Mouse (Mus musculus) midbrain, embryonic 12.5 days (tissue): ENCODE data around the gene Slc8a2. TPM values are rescaled to one million over a fixed set of nuclear protein-coding genes. Genes with fewer than 3 reads are reported as not detected.

ENCODE experiments used
- ATAC-seq: fragments of 200-750 bp; cut with Nextera tagmentation; 2 replicates; pipeline ENCODE4 v1.8.0; 2017; ENCODE audit warnings: low read depth, moderate TSS enrichment, moderate library complexity; ENCODE audit not compliant: low FRiP score
- H3K27ac ChIP-seq: fragments of 300-500 bp; sonication (generic); replicated peaks from 2 replicates; pipeline ENCODE4 v1.5.1; 2016; ENCODE audit warnings: mild to moderate bottlenecking
- H3K27me3 ChIP-seq: fragments of 300-500 bp; sonication (generic); 2 replicates; pipeline ENCODE4 v1.6.1; 2016; ENCODE audit warnings: mild to moderate bottlenecking
- H3K36me3 ChIP-seq: fragments of 300-500 bp; sonication (generic); 2 replicates; pipeline ENCODE4 v1.6.1; 2016
- H3K4me1 ChIP-seq: fragments of 300-500 bp; sonication (generic); 2 replicates; pipeline ENCODE4 v1.6.1; 2016
- H3K4me2 ChIP-seq: fragments of 300-500 bp; sonication (generic); replicated peaks from 2 replicates; pipeline ENCODE4 v1.6.1; 2016; ENCODE audit warnings: mild to moderate bottlenecking, moderate library complexity
- H3K4me3 ChIP-seq: fragments of 300-500 bp; sonication (generic); 2 replicates; pipeline ENCODE4 v1.5.1; 2016; ENCODE audit warnings: mild to moderate bottlenecking
- H3K9ac ChIP-seq: fragments of 300-500 bp; sonication (generic); replicated peaks from 2 replicates; pipeline ENCODE4 v1.6.1; 2016; ENCODE audit warnings: mild to moderate bottlenecking, moderate library complexity
- H3K9me3 ChIP-seq: fragments of 300-500 bp; sonication (generic); 2 replicates; pipeline ENCODE4 v1.6.1; 2016; ENCODE audit warnings: mild to moderate bottlenecking
- WGBS: fragments of 180-500 bp; shearing (Covaris S2); methylation state at CpG from one replicate; pipeline ENCODE4 v1.1.7; 2016; 5-methylcytosine and 5-hydroxymethylcytosine counted together
- polyA plus RNA-seq: library from polyadenylated mRNA; unstranded; fragments of >200 nt; fragmentation: Nextera tagmentation; extraction: Ambion mirVana; gene quantifications from 2 replicates; pipeline ENCODE4 v1.2.1, GENCODE M21; 2016

The Slc8a2 gene
- polyA plus RNA-seq, 1 experiment from 2014 or later = 0.55 TPM

- Histone ChIP-seq H3K36me3 (0 out of 2 replicates have a peak, but pooled peaks cover 4% of the 10 kb centered on the region), H3K4me3 (no peak overlapping the region), H3K4me2 (no peak overlapping the region), H3K27me3 (0 out of 2 replicates have a peak, but pooled peaks cover 3% of the 10 kb centered on the region), H3K27ac (no peak overlapping the region), H3K9me3 (no peaks in the 10 kb centered on the region), H3K9ac (no peak overlapping the region), H3K4me1 (peaks cover 16% of the 10 kb centered on the region; the same call in 1 of the 2 replicates)
- ATAC-seq = no peak
- WGBS = 73% methylated on average over 9 of the region's 9 CpGs
Observed at GRCm38 (mm10) chr7:16150191-16151145, 20.8 kb downstream of the Slc8a2 start.

- Histone ChIP-seq H3K27ac (0 out of 2 replicates have a peak overlapping the region, but pooled peaks have one; percentile 10), H3K27me3 (peaks cover 16% of the 10 kb centered on the region), H3K4me1 (0 out of 2 replicates have a peak, but pooled peaks cover 7% of the 10 kb centered on the region), H3K9me3 (no peaks in the 10 kb centered on the region), H3K9ac (no peak overlapping the region), H3K36me3 (0 out of 2 replicates have a peak, but pooled peaks cover 3% of the 10 kb centered on the region), H3K4me2 (no peak overlapping the region), H3K4me3 (no peak overlapping the region)
- ATAC-seq = peak; percentile 90
- WGBS = 20% methylated on average over 10 of the region's 10 CpGs
Observed at GRCm38 (mm10) chr7:16153522-16153921, 23.9 kb downstream of the Slc8a2 start.

- ATAC-seq = no peak
- H3K27me3 ChIP-seq = peaks cover 34% of the 10 kb centered on the region
- H3K9me3 ChIP-seq = no peaks in the 10 kb centered on the region
- H3K4me2 ChIP-seq = no peak overlapping the region
- H3K36me3 ChIP-seq = 0 out of 2 replicates have a peak, but pooled peaks cover 3% of the 10 kb centered on the region
- H3K9ac ChIP-seq = 0 out of 2 replicates have a peak overlapping the region, but pooled peaks have one; percentile 7
- WGBS = 78% methylated on average over 9 of the region's 9 CpGs
- 0 out of 2 replicates have a peak, but pooled peaks cover 10% of the 10 kb centered on the region for H3K4me1 ChIP-seq
- no peak overlapping the region for H3K4me3 ChIP-seq
- H3K27ac ChIP-seq = no peak overlapping the region
Observed at GRCm38 (mm10) chr7:16155132-16155872, 25.7 kb downstream of the Slc8a2 start.

GRCm38 (mm10) chr7:16156105-16156714, 26.6 kb downstream of the Slc8a2 start:
- H3K27ac ChIP-seq = no peak overlapping the region
- no peaks in the 10 kb centered on the region for H3K9me3 ChIP-seq
- H3K4me3 ChIP-seq = no peak overlapping the region
- H3K4me2 ChIP-seq = no peak overlapping the region
- no peak overlapping the region for H3K9ac ChIP-seq
- WGBS = 82% methylated on average over 8 of the region's 8 CpGs
- no peak for ATAC-seq
- H3K27me3 ChIP-seq = peaks cover 39% of the 10 kb centered on the region
- 0 out of 2 replicates have a peak, but pooled peaks cover 10% of the 10 kb centered on the region for H3K4me1 ChIP-seq
- H3K36me3 ChIP-seq = 0 out of 2 replicates have a peak, but pooled peaks cover 3% of the 10 kb centered on the region

- H3K36me3 ChIP-seq = no peaks in the 10 kb centered on the region
- H3K4me1 ChIP-seq = 0 out of 2 replicates have a peak, but pooled peaks cover 6% of the 10 kb centered on the region
- peak overlapping the region; percentile 36 for H3K4me2 ChIP-seq
- 0 out of 2 replicates have a peak, but pooled peaks have one; percentile 38 for ATAC-seq
- peaks cover 45% of the 10 kb centered on the region for H3K27me3 ChIP-seq
- H3K9ac ChIP-seq = no peak overlapping the region
- H3K27ac ChIP-seq = no peak overlapping the region
- H3K4me3 ChIP-seq = peak overlapping the region; percentile 21
- 11% methylated on average over 39 of the region's 39 CpGs for WGBS
- no peaks in the 10 kb centered on the region for H3K9me3 ChIP-seq
Observed at GRCm38 (mm10) chr7:16158735-16159134, 29.1 kb downstream of the Slc8a2 start.

- peaks cover 48% of the 10 kb centered on the region for H3K27me3 ChIP-seq
- 0 out of 2 replicates have a peak, but pooled peaks cover 6% of the 10 kb centered on the region for H3K4me1 ChIP-seq
- no peak overlapping the region for H3K27ac ChIP-seq
- no peaks in the 10 kb centered on the region for H3K9me3 ChIP-seq
- H3K36me3 ChIP-seq = no peaks in the 10 kb centered on the region
- H3K4me2 ChIP-seq = no peak overlapping the region
- no peak overlapping the region for H3K4me3 ChIP-seq
- no peak for ATAC-seq
- H3K9ac ChIP-seq = no peak overlapping the region
- WGBS = 68% methylated on average over 3 of the region's 3 CpGs
Observed at GRCm38 (mm10) chr7:16160702-16161101, 31.1 kb downstream of the Slc8a2 start.

- Histone ChIP-seq H3K4me2 (no peak overlapping the region), H3K9ac (no peak overlapping the region), H3K27ac (no peak overlapping the region), H3K4me1 (0 out of 2 replicates have a peak, but pooled peaks cover 6% of the 10 kb centered on the region), H3K4me3 (no peak overlapping the region), H3K27me3 (peaks cover 48% of the 10 kb centered on the region), H3K36me3 (no peaks in the 10 kb centered on the region), H3K9me3 (no peaks in the 10 kb centered on the region)
- ATAC-seq = no peak
- WGBS = 90% methylated on average over 9 of the region's 9 CpGs
Observed at GRCm38 (mm10) chr7:16161302-16161701, 31.7 kb downstream of the Slc8a2 start.

- H3K9ac ChIP-seq = no peak overlapping the region
- ATAC-seq = no peak
- no peak overlapping the region for H3K4me2 ChIP-seq
- no peaks in the 10 kb centered on the region for H3K36me3 ChIP-seq
- no peaks in the 10 kb centered on the region for H3K9me3 ChIP-seq
- 92% methylated on average over 6 of the region's 7 CpGs for WGBS
- H3K4me3 ChIP-seq = no peak overlapping the region
- H3K4me1 ChIP-seq = 0 out of 2 replicates have a peak, but pooled peaks cover 6% of the 10 kb centered on the region
- H3K27me3 ChIP-seq = peaks cover 46% of the 10 kb centered on the region
- H3K27ac ChIP-seq = no peak overlapping the region
Observed at GRCm38 (mm10) chr7:16162036-16162435, 32.4 kb downstream of the Slc8a2 start.

GRCm38 (mm10) chr7:16172141-16172581, 42.5 kb downstream of the Slc8a2 start:
- H3K27ac ChIP-seq = peak overlapping the region; percentile 73
- no CpG with 5 or more reads among the region's 1 CpGs for WGBS
- H3K36me3 ChIP-seq = 0 out of 2 replicates have a peak, but pooled peaks cover under 1% of the 10 kb centered on the region
- no peak overlapping the region for H3K4me2 ChIP-seq
- H3K4me3 ChIP-seq = no peak overlapping the region
- peaks cover 39% of the 10 kb centered on the region for H3K4me1 ChIP-seq
- H3K9me3 ChIP-seq = peaks cover 6% of the 10 kb centered on the region; the same call in 1 of the 2 replicates
- peak overlapping the region; percentile 50; the same call in 1 of the 2 replicates for H3K9ac ChIP-seq
- no peak; the same call in 1 of the 2 replicates for ATAC-seq
- H3K27me3 ChIP-seq = 0 out of 2 replicates have a peak, but pooled peaks cover 4% of the 10 kb centered on the region

GRCm38 (mm10) chr7:16172586-16173140, 43.0 kb downstream of the Slc8a2 start:
- Histone ChIP-seq H3K36me3 (peaks cover 5% of the 10 kb centered on the region; the same call in 1 of the 2 replicates), H3K9ac (peak overlapping the region; percentile 50; the same call in 1 of the 2 replicates), H3K27ac (peak overlapping the region; percentile 73), H3K4me3 (no peak overlapping the region), H3K27me3 (0 out of 2 replicates have a peak, but pooled peaks cover 4% of the 10 kb centered on the region), H3K4me1 (peaks cover 39% of the 10 kb centered on the region), H3K9me3 (peaks cover 6% of the 10 kb centered on the region; the same call in 1 of the 2 replicates), H3K4me2 (no peak overlapping the region)
- WGBS = 63% methylated on average over 1 of the region's 1 CpGs
- ATAC-seq = no peak
